Mouse (Mus musculus) adrenal gland, adult 18-20 months (tissue): ENCODE measurements around the gene Olfr136. TPM values are rescaled to one million over a fixed set of nuclear protein-coding genes. Genes with fewer than 3 reads are reported as not detected.

Experiments
- DNase-seq, 2 experiments: peaks; one replicate each; pipeline ENCODE4 v3.0.0; 2021 to 2022; ENCODE audit warnings: low spot score in 2 of 2
- long read RNA-seq, 2 experiments: library from polyadenylated mRNA; stranded (forward); transcript quantifications; one replicate each; pipeline ENCODE4 v2.0.0; 2021
- total RNA-seq, 2 experiments: library from RNA; stranded (reverse); gene quantifications; 1 replicate in 1 of 2; 2 replicates in 1 of 2; pipeline ENCODE4 v1.2.3; 2021

Olfr136 gene
- not detected for total RNA-seq
- long read RNA-seq, experiment 1 = 0 reads
- long read RNA-seq, experiment 2 = 0 reads

- DNase-seq = no peak
Observed at GRCm38 (mm10) chr17:38329531-38329930, at the start of gene Olfr136. TSS of gene Olfr136 (plus strand) at chr17:38329831.

- DNase-seq = no peak
Observed at GRCm38 (mm10) chr17:38307470-38307869, 22.2 kb upstream of the Olfr136 start, which contains the start of gene Olfr137. TSS of gene Olfr137 (minus strand) at chr17:38307570.

Other genes starting within 250 kb of the Olfr136 start
- not detected for gene Olfr131, start 241.1 kb upstream of the Olfr136 start, total RNA-seq
- not detected for gene Olfr132, start 195.3 kb upstream of the Olfr136 start, total RNA-seq
- not detected for gene Olfr133, start 184.6 kb upstream of the Olfr136 start, total RNA-seq
- gene Olfr134, start 158.4 kb upstream of the Olfr136 start, total RNA-seq = not detected
- not detected for gene Olfr135, start 125.5 kb upstream of the Olfr136 start, total RNA-seq
- not detected for gene Olfr138, start 68.8 kb upstream of the Olfr136 start, total RNA-seq
- gene Olfr137, start 22.3 kb upstream of the Olfr136 start, total RNA-seq = not detected
- not detected for gene Esp36, start 90.4 kb downstream of the Olfr136 start, total RNA-seq
- gene Esp34, start 224.4 kb downstream of the Olfr136 start, total RNA-seq = not detected